Comparison of ENCODE assay signal across 8 mouse cellular contexts in genomic region chr5:30154013-30154412, GRCm38 (mm10). TPM values are rescaled to one million over a fixed set of nuclear protein-coding genes. Genes with fewer than 3 reads are reported as not detected.
DNase-seq lines count a peak whose midpoint lies in the region; ATAC-seq and TF ChIP-seq lines count a peak whose summit lies in the region.

No protein-coding gene starts in this region.

- peaks cover 36% of the 10 kb centered on the region for H3K79me3 ChIP-seq in C2C12 (ENCODE audit: low read depth)

- H3K27ac ChIP-seq in embryonic facial prominence, embryonic 12.5 days: no peak overlapping the region
- 0 out of 2 replicates have a peak overlapping the region, but pooled peaks have one; percentile 99 for H3K27ac ChIP-seq in limb, embryonic 10.5 days

- peak overlapping the region; percentile 82 for H3K4me3 ChIP-seq in C2C12 (ENCODE audit: insufficient read depth, poor library complexity, severe bottlenecking)
- peak overlapping the region; percentile 89 for H3K4me3 ChIP-seq in embryonic facial prominence, embryonic 12.5 days
- peak overlapping the region; percentile 92 for H3K4me3 ChIP-seq in limb, embryonic 10.5 days

- ATAC-seq in embryonic facial prominence, embryonic 12.5 days (ENCODE audit: insufficient number of reproducible peaks, insufficient read depth, low FRiP score, low TSS enrichment): no peak
- no peak for ATAC-seq in megakaryocyte-erythroid progenitor cell, adult 5-6 weeks (replicated peaks; ENCODE audit: low FRiP score, low TSS enrichment, poor library complexity, severe bottlenecking)

- peaks cover 8% of the 10 kb centered on the region for H3K4me1 ChIP-seq in embryonic facial prominence, embryonic 12.5 days
- peaks cover 18% of the 10 kb centered on the region for H3K4me1 ChIP-seq in limb, embryonic 10.5 days

- H3K4me2 ChIP-seq in embryonic facial prominence, embryonic 12.5 days (replicated peaks): peak overlapping the region; percentile 76

- H3ac ChIP-seq in C2C12 (ENCODE audit: control insufficient read depth, insufficient read length, low read depth): peak overlapping the region; percentile 78

- no peaks in the 10 kb centered on the region for H3K27me3 ChIP-seq in C2C12 (ENCODE audit: control insufficient read depth, insufficient read depth, insufficient read length)
- H3K27me3 ChIP-seq in embryonic facial prominence, embryonic 12.5 days: no peaks in the 10 kb centered on the region
- H3K27me3 ChIP-seq in limb, embryonic 10.5 days (ENCODE audit: low read depth, poor library complexity, severe bottlenecking): no peaks in the 10 kb centered on the region

- H3K9ac ChIP-seq in embryonic facial prominence, embryonic 12.5 days: peak overlapping the region; percentile 82

- peaks cover 92% of the 10 kb centered on the region for H3K79me2 ChIP-seq in C2C12 (ENCODE audit: control insufficient read depth, insufficient read depth)

- H3K36me3 ChIP-seq in C2C12 (ENCODE audit: control insufficient read depth, insufficient read depth): no peaks in the 10 kb centered on the region
- H3K36me3 ChIP-seq in embryonic facial prominence, embryonic 12.5 days: no peaks in the 10 kb centered on the region; the same call in 1 of the 2 replicates
- no peaks in the 10 kb centered on the region for H3K36me3 ChIP-seq in limb, embryonic 10.5 days

- no peaks in the 10 kb centered on the region for H3K9me3 ChIP-seq in embryonic facial prominence, embryonic 12.5 days
- no peaks in the 10 kb centered on the region for H3K9me3 ChIP-seq in limb, embryonic 10.5 days (replicated peaks)

- DNase-seq in cerebellum, postnatal 14 days: peak; percentile 20 to 30
- DNase-seq in cerebellum, postnatal 25 days: no peak
- no peak for DNase-seq in limb, embryonic 10.5 days (ENCODE audit: low spot score)
- DNase-seq in retina, postnatal 1 day: peak; percentile 35
- no peak for DNase-seq in yolk sac, embryonic 10.5 days (ENCODE audit: low spot score)

- TF ChIP-seq CTCF in C2C12 (IDR thresholded peaks at IDR 0.05; ENCODE audit: control insufficient read depth, insufficient read depth, insufficient read length): no peak

- WGBS in embryonic facial prominence, embryonic 12.5 days: 18% methylated on average over 4 of the region's 4 CpGs
- 22% methylated on average over 4 of the region's 4 CpGs for WGBS in limb, embryonic 10.5 days

TF ChIP-seq in C2C12, 6 proteins besides CTCF, POLR2A, EP300 and RAD21:
- TF ChIP-seq MAX (IDR thresholded peaks at IDR 0.05) (no peak), MYOG (IDR thresholded peaks at IDR 0.05; ENCODE audit: control insufficient read depth, extremely low read depth, insufficient read length) (no peak), MYOD1 (IDR thresholded peaks at IDR 0.05; ENCODE audit: control insufficient read depth, insufficient read length, low read depth) (no peak), CEBPB (IDR thresholded peaks at IDR 0.05; ENCODE audit: low read depth) (no peak), USF1 (IDR thresholded peaks at IDR 0.05; ENCODE audit: low read depth) (no peak), FOSL1 (IDR thresholded peaks at IDR 0.05; ENCODE audit: insufficient read depth, low read length, poor library complexity, severe bottlenecking) (no peak)

RNA-seq across cellular contexts. Expression of gene Hadha, which starts 0.9 kb away (rescaled TPM):
- polyA plus RNA-seq in C2C12 (2012; fragmentation: generic; extraction: Trizol): 65.9 TPM
- polyA plus RNA-seq in embryonic facial prominence, embryonic 12.5 days (2016; fragmentation: Nextera tagmentation; extraction: Ambion mirVana): 128 and 135 TPM in 2 replicates
- 105 and 119 TPM in 2 replicates for polyA plus RNA-seq in limb, embryonic 10.5 days (2016; fragmentation: Nextera tagmentation; extraction: Ambion mirVana)
- 116 and 125 TPM in 2 replicates for total RNA-seq in megakaryocyte-erythroid progenitor cell, adult 5-6 weeks (2014; fragmentation: Nextera tagmentation)
- 157 TPM in 2 replicates for total RNA-seq in megakaryocyte-erythroid progenitor cell, adult 5-6 weeks (2017)

RNA-seq across cellular contexts. Expression of gene Hadhb, which starts 1.0 kb away (rescaled TPM):
- polyA plus RNA-seq in C2C12 (2012; fragmentation: generic; extraction: Trizol): 43.2 TPM
- polyA plus RNA-seq in embryonic facial prominence, embryonic 12.5 days (2016; fragmentation: Nextera tagmentation; extraction: Ambion mirVana): 121 and 124 TPM in 2 replicates
- polyA plus RNA-seq in limb, embryonic 10.5 days (2016; fragmentation: Nextera tagmentation; extraction: Ambion mirVana): 120 and 126 TPM in 2 replicates
- total RNA-seq in megakaryocyte-erythroid progenitor cell, adult 5-6 weeks (2014; fragmentation: Nextera tagmentation): 85.5 and 94.8 TPM in 2 replicates
- total RNA-seq in megakaryocyte-erythroid progenitor cell, adult 5-6 weeks (2017): 65.4 and 79.4 TPM in 2 replicates

RNA-seq across cellular contexts. Expression of gene 3110082J24Rik, which starts 48.1 kb away (rescaled TPM):
- polyA plus RNA-seq in C2C12 (2012; fragmentation: generic; extraction: Trizol): 0.14 TPM
- polyA plus RNA-seq in embryonic facial prominence, embryonic 12.5 days (2016; fragmentation: Nextera tagmentation; extraction: Ambion mirVana): 0.33 and 0.61 TPM in 2 replicates
- not detected in 2 replicates for polyA plus RNA-seq in limb, embryonic 10.5 days (2016; fragmentation: Nextera tagmentation; extraction: Ambion mirVana)
- total RNA-seq in megakaryocyte-erythroid progenitor cell, adult 5-6 weeks (2014; fragmentation: Nextera tagmentation): not detected in 2 replicates
- not detected in 2 replicates for total RNA-seq in megakaryocyte-erythroid progenitor cell, adult 5-6 weeks (2017)

RNA-seq across cellular contexts. Expression of gene Garem2, which starts 49.1 kb away (rescaled TPM):
- polyA plus RNA-seq in C2C12 (2012; fragmentation: generic; extraction: Trizol): 0.33 TPM
- polyA plus RNA-seq in embryonic facial prominence, embryonic 12.5 days (2016; fragmentation: Nextera tagmentation; extraction: Ambion mirVana): 2.1 and 3.1 TPM in 2 replicates
- polyA plus RNA-seq in limb, embryonic 10.5 days (2016; fragmentation: Nextera tagmentation; extraction: Ambion mirVana): 0.23 and 0.46 TPM in 2 replicates
- total RNA-seq in megakaryocyte-erythroid progenitor cell, adult 5-6 weeks (2014; fragmentation: Nextera tagmentation): not detected in 2 replicates
- total RNA-seq in megakaryocyte-erythroid progenitor cell, adult 5-6 weeks (2017): 0.47 TPM in 1 of 2 replicates, not detected in the other

RNA-seq across cellular contexts. Expression of gene Adgrf3, which starts 51.5 kb away (rescaled TPM):
- not detected for polyA plus RNA-seq in C2C12 (2012; fragmentation: generic; extraction: Trizol)
- 0.18 TPM in 1 of 2 replicates, not detected in the other for polyA plus RNA-seq in embryonic facial prominence, embryonic 12.5 days (2016; fragmentation: Nextera tagmentation; extraction: Ambion mirVana)
- polyA plus RNA-seq in limb, embryonic 10.5 days (2016; fragmentation: Nextera tagmentation; extraction: Ambion mirVana): not detected in 2 replicates
- not detected in 2 replicates for total RNA-seq in megakaryocyte-erythroid progenitor cell, adult 5-6 weeks (2014; fragmentation: Nextera tagmentation)
- 0.34 TPM in 1 of 2 replicates, not detected in the other for total RNA-seq in megakaryocyte-erythroid progenitor cell, adult 5-6 weeks (2017)

Comparison
In these comparisons a context has a peak if more than half of its experiments do, and no peak if none do; other contexts are left out.
1. DNase-seq: peak in cerebellum, postnatal 14 days (2 of 2) and retina, postnatal 1 day (single experiment); none in cerebellum, postnatal 25 days (0 of 2), limb, embryonic 10.5 days (single experiment) and yolk sac, embryonic 10.5 days (single experiment).
2. Peak in every context shown above with its lines, with median percentiles within 50 percentile points of each other: H3K4me3 ChIP-seq.